Mouse (Mus musculus) liver, embryonic 11.5 days (tissue): Measurements from ENCODE around the gene Spag9. TPM values are rescaled to one million over a fixed set of nuclear protein-coding genes. Genes with fewer than 3 reads are reported as not detected.

Experiments
- ATAC-seq: fragments of 200-750 bp; cut with Nextera tagmentation; replicated peaks from 2 replicates; pipeline ENCODE4 v1.8.0; 2017; ENCODE audit warnings: moderate number of reproducible peaks, mild to moderate bottlenecking, moderate TSS enrichment, moderate library complexity; ENCODE audit not compliant: low FRiP score
- DNase-seq: peaks from one replicate; pipeline ENCODE4 v3.0.0-alpha.2; 2017; ENCODE audit warnings: low spot score
- H3K27ac ChIP-seq: fragments of 300-500 bp; sonication (generic); 2 replicates; pipeline ENCODE4 v1.5.1; 2014; ENCODE audit warnings: mild to moderate bottlenecking, low read depth, low read length, control low read depth
- H3K27me3 ChIP-seq: fragments of 300-500 bp; sonication (generic); replicated peaks from 2 replicates; pipeline ENCODE4 v1.6.1; 2014; ENCODE audit warnings: low read length, mixed read lengths; ENCODE audit not compliant: control insufficient read depth, insufficient read depth
- H3K36me3 ChIP-seq: fragments of 300-500 bp; sonication (generic); 2 replicates; pipeline ENCODE4 v1.6.1; 2014; ENCODE audit warnings: mild to moderate bottlenecking, low read length, moderate library complexity, mixed read lengths; ENCODE audit not compliant: control insufficient read depth, insufficient read depth
- H3K4me1 ChIP-seq: fragments of 300-500 bp; sonication (generic); replicated peaks from 2 replicates; pipeline ENCODE4 v1.6.1; 2014; ENCODE audit warnings: low read length, mixed read lengths; ENCODE audit not compliant: control insufficient read depth, insufficient read depth
- H3K4me2 ChIP-seq: fragments of 300-500 bp; sonication (generic); 2 replicates; pipeline ENCODE4 v1.6.1; 2014; ENCODE audit warnings: mild to moderate bottlenecking, control low read depth, moderate library complexity
- H3K4me3 ChIP-seq: fragments of 300-500 bp; sonication (generic); 2 replicates; pipeline ENCODE4 v1.5.1; 2014; ENCODE audit warnings: low read depth, low read length, control low read depth
- H3K9ac ChIP-seq: fragments of 300-500 bp; sonication (generic); 2 replicates; pipeline ENCODE4 v1.6.1; 2014; ENCODE audit warnings: low read depth, low read length, control low read depth
- H3K9me3 ChIP-seq: fragments of 300-500 bp; sonication (generic); 2 replicates; pipeline ENCODE4 v1.6.1; 2016; ENCODE audit warnings: low read length, inconsistent platforms, mixed read lengths; ENCODE audit not compliant: control insufficient read depth
- WGBS: fragments of 180-500 bp; shearing (Covaris S2); extraction: QIAGEN DNeasy Blood & Tissue Kit; methylation state at CpG from one replicate; pipeline ENCODE4 v1.1.7; 2014; 5-methylcytosine and 5-hydroxymethylcytosine counted together
- polyA plus RNA-seq: library from polyadenylated mRNA; unstranded; fragments of >200 nt; fragmentation: Nextera tagmentation; extraction: Ambion mirVana; gene quantifications from 2 replicates; pipeline ENCODE4 v1.2.1, GENCODE M21; 2014

The Spag9 gene
- polyA plus RNA-seq, 1 experiment from 2014 or later, result 24.6 TPM

DNA sequence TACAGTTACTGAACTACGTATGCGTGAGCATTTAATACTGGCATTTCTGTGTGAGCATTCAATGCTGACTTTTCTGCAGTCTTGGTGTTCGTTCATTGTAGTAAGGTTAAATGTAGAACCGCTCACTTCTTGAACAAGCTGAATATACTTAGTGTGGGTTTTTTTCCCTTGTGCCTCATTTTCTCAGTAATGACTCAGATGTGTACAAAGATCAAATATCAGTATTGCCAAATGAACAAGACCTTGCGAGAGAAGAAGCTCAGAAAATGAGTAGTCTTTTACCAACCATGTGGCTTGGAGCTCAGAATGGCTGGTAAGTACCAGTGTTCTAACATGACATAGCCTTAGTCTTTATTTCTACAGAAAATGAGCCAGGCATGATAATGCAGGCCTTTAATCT lies 102.9 kb downstream of the Spag9 start:
- no peak overlapping the region for H3K27ac ChIP-seq
- peaks cover 11% of the 10 kb centered on the region for H3K36me3 ChIP-seq
- no peak for ATAC-seq
- H3K9me3 ChIP-seq, result no peaks in the 10 kb centered on the region
- WGBS, result 92% methylated on average over 5 of the region's 5 CpGs
- no peak overlapping the region for H3K4me3 ChIP-seq
- H3K9ac ChIP-seq, result no peak overlapping the region
- DNase-seq, result no peak
- no peaks in the 10 kb centered on the region for H3K27me3 ChIP-seq
- H3K4me1 ChIP-seq, result no peaks in the 10 kb centered on the region
- no peak overlapping the region for H3K4me2 ChIP-seq

DNA sequence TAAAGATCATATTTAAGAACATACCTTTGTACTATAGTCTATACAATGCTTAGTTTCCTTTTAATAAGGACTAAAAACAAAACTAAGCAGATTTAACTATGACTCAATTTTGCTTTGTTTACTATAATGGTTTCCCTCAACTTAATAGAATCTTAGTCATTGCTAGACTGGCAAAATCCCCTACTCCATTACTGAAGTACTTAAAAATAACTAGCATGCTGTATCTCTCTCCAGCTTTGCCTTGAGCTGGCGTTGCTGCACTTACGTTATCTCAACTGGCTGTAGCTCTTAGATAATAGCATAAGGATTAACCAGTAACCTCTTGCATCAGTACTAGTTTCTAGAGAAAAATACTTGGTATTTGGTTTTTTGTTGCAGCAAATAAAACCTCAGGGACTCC lies 117.9 kb downstream of the Spag9 start:
- Histone ChIP-seq H3K27ac (peak overlapping the region; percentile 38; the same call in 1 of the 2 replicates), H3K9me3 (no peaks in the 10 kb centered on the region), H3K4me1 (peaks cover 5% of the 10 kb centered on the region; the same call in 1 of the 2 replicates), H3K9ac (no peak overlapping the region), H3K36me3 (peaks cover 17% of the 10 kb centered on the region), H3K27me3 (no peaks in the 10 kb centered on the region), H3K4me2 (peak overlapping the region; percentile 21; the same call in 1 of the 2 replicates), H3K4me3 (no peak overlapping the region)
- DNase-seq, result no peak
- WGBS, result 49% methylated on average over 2 of the region's 2 CpGs
- ATAC-seq, result peak; percentile 85

- WGBS, result 92% methylated on average over 5 of the region's 5 CpGs
- peaks cover 17% of the 10 kb centered on the region for H3K36me3 ChIP-seq
- DNase-seq, result no peak
These were observed 119.5 kb downstream of the Spag9 start for GRCm38 (mm10) chr11:94115408-94115807.

GRCm38 (mm10) chr11:94116655-94117054 lies 120.8 kb downstream of the Spag9 start:
- Histone ChIP-seq H3K4me2 (no peak overlapping the region), H3K36me3 (peaks cover 20% of the 10 kb centered on the region), H3K4me1 (peaks cover 5% of the 10 kb centered on the region; the same call in 1 of the 2 replicates), H3K27me3 (no peaks in the 10 kb centered on the region), H3K4me3 (no peak overlapping the region), H3K9me3 (no peaks in the 10 kb centered on the region), H3K27ac (no peak overlapping the region), H3K9ac (no peak overlapping the region)
- 93% methylated on average over 7 of the region's 7 CpGs for WGBS
- ATAC-seq, result no peak
- no peak for DNase-seq

More at GRCm38 (mm10) chr11:94115408-94115807, 119.5 kb downstream of the Spag9 start:
- H3K4me2 ChIP-seq, result no peak overlapping the region
- H3K4me3 ChIP-seq, result no peak overlapping the region
- no peak for ATAC-seq
- peaks cover 5% of the 10 kb centered on the region; the same call in 1 of the 2 replicates for H3K4me1 ChIP-seq
- no peaks in the 10 kb centered on the region for H3K27me3 ChIP-seq
- no peak overlapping the region for H3K9ac ChIP-seq
- H3K9me3 ChIP-seq, result no peaks in the 10 kb centered on the region
- H3K27ac ChIP-seq, result no peak overlapping the region

GRCm38 (mm10) chr11:94117836-94118235 lies 121.9 kb downstream of the Spag9 start:
- DNase-seq (no peak), ATAC-seq (no peak)
- Histone ChIP-seq H3K4me3 (no peak overlapping the region), H3K4me1 (peaks cover 5% of the 10 kb centered on the region; the same call in 1 of the 2 replicates), H3K4me2 (no peak overlapping the region), H3K9ac (no peak overlapping the region), H3K27ac (no peak overlapping the region), H3K9me3 (no peaks in the 10 kb centered on the region), H3K27me3 (no peaks in the 10 kb centered on the region), H3K36me3 (peaks cover 23% of the 10 kb centered on the region)
- 90% methylated on average over 6 of the region's 6 CpGs for WGBS

GRCm38 (mm10) chr11:94118612-94119011 lies 122.7 kb downstream of the Spag9 start:
- Histone ChIP-seq H3K4me1 (0 out of 2 replicates have a peak, but pooled peaks cover 2% of the 10 kb centered on the region), H3K36me3 (peaks cover 23% of the 10 kb centered on the region), H3K9ac (no peak overlapping the region), H3K4me3 (no peak overlapping the region), H3K27me3 (no peaks in the 10 kb centered on the region), H3K9me3 (no peaks in the 10 kb centered on the region), H3K27ac (no peak overlapping the region), H3K4me2 (no peak overlapping the region)
- DNase-seq, result no peak
- no peak for ATAC-seq

- no peak overlapping the region for H3K4me3 ChIP-seq
- H3K4me2 ChIP-seq, result no peak overlapping the region
- no peaks in the 10 kb centered on the region for H3K9me3 ChIP-seq
- no peak overlapping the region for H3K27ac ChIP-seq
- 84% methylated on average over 3 of the region's 3 CpGs for WGBS
- no peaks in the 10 kb centered on the region for H3K27me3 ChIP-seq
- no peak for DNase-seq
- peaks cover 16% of the 10 kb centered on the region for H3K36me3 ChIP-seq
- H3K4me1 ChIP-seq, result no peaks in the 10 kb centered on the region
- H3K9ac ChIP-seq, result no peak overlapping the region
- no peak for ATAC-seq
These were observed 124.8 kb downstream of the Spag9 start for GRCm38 (mm10) chr11:94120690-94121089.

- WGBS, result 89% methylated on average over 10 of the region's 10 CpGs
These were observed 125.6 kb downstream of the Spag9 start for GRCm38 (mm10) chr11:94121501-94121900.

GRCm38 (mm10) chr11:94122341-94123030 lies 126.6 kb downstream of the Spag9 start:
- Histone ChIP-seq H3K36me3 (peaks cover 8% of the 10 kb centered on the region), H3K27ac (no peak overlapping the region), H3K4me1 (no peaks in the 10 kb centered on the region), H3K9me3 (no peaks in the 10 kb centered on the region), H3K4me2 (no peak overlapping the region), H3K4me3 (no peak overlapping the region), H3K27me3 (no peaks in the 10 kb centered on the region), H3K9ac (no peak overlapping the region)
- ATAC-seq (no peak), DNase-seq (no peak)
- WGBS, result 87% methylated on average over 9 of the region's 9 CpGs

More at GRCm38 (mm10) chr11:94121501-94121900, 125.6 kb downstream of the Spag9 start:
- DNase-seq (no peak), ATAC-seq (no peak)
- Histone ChIP-seq H3K27ac (no peak overlapping the region), H3K4me1 (no peaks in the 10 kb centered on the region), H3K36me3 (peaks cover 13% of the 10 kb centered on the region), H3K9me3 (no peaks in the 10 kb centered on the region), H3K27me3 (no peaks in the 10 kb centered on the region), H3K4me3 (no peak overlapping the region), H3K4me2 (no peak overlapping the region), H3K9ac (no peak overlapping the region)
